ENCODE assay signal across 28 mouse cellular contexts in genomic region chr2:36159336-36159735, GRCm38 (mm10). TPM values are rescaled to one million over a fixed set of nuclear protein-coding genes. Genes with fewer than 3 reads are reported as not detected.
"Had no signal": no experiment of that assay in that cellular context is flagged by ENCODE, and none has a peak within 500 bp of the region (broad histone marks: within the 10 kb centered on the region; RNA-seq: fewer than 3 reads in every experiment).

No protein-coding gene starts in this region.

- H3K27ac ChIP-seq: gastrocnemius, adult 2 months; heart, embryonic 10.5 days; hindbrain, embryonic 10.5 days; hindbrain, embryonic 12.5 days; hindbrain, embryonic 15.5 days; hindbrain, postnatal 0 days; kidney, embryonic 15.5 days; kidney, postnatal 0 days; layer of hippocampus, adult 2 months; limb, embryonic 13.5 days; limb, embryonic 15.5 days; liver, embryonic 14.5 days had no signal

- H3K4me1 ChIP-seq: heart, embryonic 12.5 days; hindbrain, embryonic 10.5 days; hindbrain, embryonic 12.5 days; hindbrain, embryonic 15.5 days; kidney, embryonic 15.5 days; limb, embryonic 13.5 days; limb, embryonic 15.5 days had no signal

- H3K9me3 ChIP-seq: heart, embryonic 10.5 days; heart, embryonic 12.5 days; hindbrain, embryonic 10.5 days; hindbrain, embryonic 12.5 days; hindbrain, embryonic 15.5 days; kidney, embryonic 15.5 days; limb, embryonic 13.5 days; limb, embryonic 15.5 days had no signal

- DNase-seq: gastrocnemius, adult 2 months; gastrocnemius, postnatal 10 days; gastrocnemius, postnatal 25 days; heart, adult 18-20 months; heart, postnatal 10 days; heart, postnatal 4 days; kidney, adult 11 months; kidney, adult 2 months; kidney, adult 9 months; kidney, postnatal 14 days; kidney, postnatal 36 days; layer of hippocampus, postnatal 36 days; left cerebral cortex, postnatal 4 days had no signal

- H3K4me2 ChIP-seq: heart, embryonic 12.5 days; hindbrain, embryonic 12.5 days; hindbrain, embryonic 15.5 days; kidney, embryonic 15.5 days; limb, embryonic 13.5 days; limb, embryonic 15.5 days; liver, embryonic 11.5 days had no signal

- ATAC-seq: hindbrain, postnatal 0 days; intestine, embryonic 16.5 days had no signal

- H3K9ac ChIP-seq: heart, embryonic 12.5 days; hindbrain, embryonic 12.5 days; hindbrain, embryonic 15.5 days; kidney, embryonic 15.5 days; limb, embryonic 13.5 days; limb, embryonic 15.5 days; liver, embryonic 14.5 days had no signal

- H3K4me3 ChIP-seq: gastrocnemius, adult 2 months; heart, embryonic 10.5 days; heart, embryonic 12.5 days; hindbrain, embryonic 10.5 days; hindbrain, embryonic 12.5 days; hindbrain, embryonic 15.5 days; kidney, embryonic 15.5 days; layer of hippocampus, adult 2 months; limb, embryonic 13.5 days; limb, embryonic 15.5 days had no signal

- H3K27me3 ChIP-seq: heart, embryonic 12.5 days; hindbrain, embryonic 12.5 days; hindbrain, embryonic 15.5 days; kidney, embryonic 15.5 days; limb, embryonic 13.5 days; limb, embryonic 15.5 days had no signal

RNA-seq across cellular contexts. Expression of gene Lhx6, which starts 54.1 kb away (rescaled TPM):
- total RNA-seq: granulocyte monocyte progenitor cell, adult 5-6 weeks had no signal
